Mouse (Mus musculus) ES-Bruce4 (cell line): ENCODE data around the gene Xndc1. TPM values are rescaled to one million over a fixed set of nuclear protein-coding genes. Genes with fewer than 3 reads are reported as not detected.
A peak's percentile ranks its signal among the peaks of the same experiment; 100 is the strongest.

ENCODE experiments used
- H3K27ac ChIP-seq: 2 replicates; pipeline ENCODE4 v1.5.1; 2012; ENCODE audit warnings: low read length, inconsistent platforms; ENCODE audit not compliant: insufficient read depth
- H3K27me3 ChIP-seq: 2 replicates; pipeline ENCODE4 v1.6.1; 2012; ENCODE audit warnings: mild to moderate bottlenecking, low read length, inconsistent platforms; ENCODE audit not compliant: control insufficient read depth, poor library complexity, insufficient read depth, severe bottlenecking
- H3K36me3 ChIP-seq: 2 replicates; pipeline ENCODE4 v1.6.1; 2012; ENCODE audit warnings: inconsistent platforms, mild to moderate bottlenecking, low read length, moderate library complexity; ENCODE audit not compliant: control insufficient read depth, poor library complexity, insufficient read depth, severe bottlenecking
- H3K4me1 ChIP-seq: one replicate; pipeline ENCODE4 v1.8.1; 2011; ENCODE audit warnings: low read length; ENCODE audit not compliant: control insufficient read depth, insufficient read depth
- H3K4me3 ChIP-seq: 2 replicates; pipeline ENCODE4 v1.5.1; 2011; ENCODE audit warnings: low read depth, mild to moderate bottlenecking, low read length
- H3K9ac ChIP-seq: 2 replicates; pipeline ENCODE4 v1.6.1; 2012; ENCODE audit warnings: low read depth, mild to moderate bottlenecking, inconsistent platforms; ENCODE audit not compliant: poor library complexity, severe bottlenecking
- H3K9me3 ChIP-seq: replicated peaks from 2 replicates; pipeline ENCODE4 v1.6.1; 2012; ENCODE audit warnings: mild to moderate bottlenecking, low read length, inconsistent platforms; ENCODE audit not compliant: control insufficient read depth, poor library complexity, insufficient read depth, severe bottlenecking
- CTCF ChIP-seq: IDR thresholded peaks from one replicate; pipeline ENCODE4 v1.8.1; 2011; ENCODE audit warnings: low read depth, low read length
- EP300 ChIP-seq: IDR thresholded peaks from 2 replicates; pipeline ENCODE4 v1.6.1; 2011; ENCODE audit warnings: low read depth, low read length; ENCODE audit not compliant: insufficient read depth
- POLR2A ChIP-seq: IDR thresholded peaks from one replicate; pipeline ENCODE4 v1.8.1; 2011; ENCODE audit warnings: low read length; ENCODE audit not compliant: insufficient read depth
- polyA plus RNA-seq: library from polyadenylated mRNA; stranded (reverse); fragments of >200 nt; gene quantifications from 2 replicates; pipeline ENCODE4 v1.2.4, GENCODE M21; 2011; ENCODE audit warnings: low read depth; ENCODE audit not compliant: missing spikeins, insufficient read depth, insufficient read length

Xndc1 gene
- polyA plus RNA-seq, 1 experiment = 54.2 TPM

GRCm38 (mm10) chr7:102061353-102061752 is 4.0 kb upstream of the Xndc1 start:
- no peaks in the 10 kb centered on the region for H3K4me1 ChIP-seq
- H3K27ac ChIP-seq = no peak overlapping the region
- H3K27me3 ChIP-seq = no peaks in the 10 kb centered on the region
- H3K4me3 ChIP-seq = no peak overlapping the region
- no peak overlapping the region for H3K9ac ChIP-seq
- no peaks in the 10 kb centered on the region; the same call in 1 of the 2 replicates for H3K36me3 ChIP-seq
- no peaks in the 10 kb centered on the region for H3K9me3 ChIP-seq
- TF ChIP-seq CTCF = no peak
- TF ChIP-seq POLR2A = no peak
- TF ChIP-seq EP300 = no peak

- Histone ChIP-seq H3K27me3 (no peaks in the 10 kb centered on the region), H3K27ac (no peak overlapping the region), H3K9me3 (no peaks in the 10 kb centered on the region), H3K36me3 (no peaks in the 10 kb centered on the region; the same call in 1 of the 2 replicates), H3K4me1 (no peaks in the 10 kb centered on the region), H3K9ac (no peak overlapping the region), H3K4me3 (no peak overlapping the region)
- TF ChIP-seq POLR2A (no peak), CTCF (no peak), EP300 (no peak)
Measured at GRCm38 (mm10) chr7:102062203-102062602, 3.1 kb upstream of the Xndc1 start.

GRCm38 (mm10) chr7:102063891-102064290 is 1.4 kb upstream of the Xndc1 start:
- Histone ChIP-seq H3K9ac (0 out of 2 replicates have a peak overlapping the region, but pooled peaks have one; percentile 55), H3K27ac (no peak overlapping the region), H3K9me3 (no peaks in the 10 kb centered on the region), H3K4me3 (no peak overlapping the region), H3K27me3 (no peaks in the 10 kb centered on the region), H3K4me1 (no peaks in the 10 kb centered on the region), H3K36me3 (peaks cover 2% of the 10 kb centered on the region; the same call in 1 of the 2 replicates)
- no peak for TF ChIP-seq POLR2A
- TF ChIP-seq CTCF = no peak

- H3K9ac ChIP-seq = peak overlapping the region; percentile 55
- no peaks in the 10 kb centered on the region for H3K4me1 ChIP-seq
- H3K27me3 ChIP-seq = no peaks in the 10 kb centered on the region
- peak overlapping the region; percentile 90 for H3K4me3 ChIP-seq
- H3K9me3 ChIP-seq = no peaks in the 10 kb centered on the region
- peaks cover 2% of the 10 kb centered on the region; the same call in 1 of the 2 replicates for H3K36me3 ChIP-seq
- H3K27ac ChIP-seq = no peak overlapping the region
- TF ChIP-seq POLR2A = no peak
- TF ChIP-seq EP300 = no peak
Measured at GRCm38 (mm10) chr7:102064655-102065045, 661 bp upstream of the Xndc1 start.

GRCm38 (mm10) chr7:102066363-102066762 is 1.1 kb downstream of the Xndc1 start:
- TF ChIP-seq POLR2A = no peak
- Histone ChIP-seq H3K27me3 (no peaks in the 10 kb centered on the region), H3K9ac (peak overlapping the region; percentile 55), H3K27ac (no peak overlapping the region), H3K4me3 (peak overlapping the region; percentile 52), H3K4me1 (no peaks in the 10 kb centered on the region), H3K36me3 (peaks cover 3% of the 10 kb centered on the region), H3K9me3 (no peaks in the 10 kb centered on the region)

GRCm38 (mm10) chr7:102076714-102077296 is 11.5 kb downstream of the Xndc1 start:
- Histone ChIP-seq H3K36me3 (peaks cover 29% of the 10 kb centered on the region), H3K9me3 (no peaks in the 10 kb centered on the region), H3K27me3 (no peaks in the 10 kb centered on the region), H3K4me1 (no peaks in the 10 kb centered on the region), H3K27ac (no peak overlapping the region), H3K9ac (no peak overlapping the region), H3K4me3 (no peak overlapping the region)
- peak; percentile 67 for TF ChIP-seq CTCF
- no peak for TF ChIP-seq POLR2A
